Mouse (Mus musculus) embryo, embryonic 10.5 days (tissue): ENCODE measurements at regions not wholly inside any gene's neighbourhood (a gene's known extent, or its start where the extent isn't known, plus 50 kb on each side); places are given as distances from the start of the nearest gene placed in this dataset.

ENCODE experiments used
- DNase-seq: peaks from one replicate; pipeline ENCODE4 v3.0.0-alpha.2; 2015; ENCODE audit warnings: low spot score

- no peak for DNase-seq
Measured at GRCm38 (mm10) chr1:83509356-83509755, 101.4 kb upstream of the Sphkap start.

- no peak for DNase-seq
Measured at GRCm38 (mm10) chr1:83505386-83505785, 97.4 kb upstream of the Sphkap start.

- DNase-seq = no peak
Measured at GRCm38 (mm10) chr1:83496888-83497287, 88.9 kb upstream of the Sphkap start.

GRCm38 (mm10) chr1:83496380-83496779, 88.4 kb upstream of the Sphkap start:
- no peak for DNase-seq

GRCm38 (mm10) chr1:83495022-83495421, 87.0 kb upstream of the Sphkap start:
- no peak for DNase-seq

GRCm38 (mm10) chr1:83479111-83479510, 71.1 kb upstream of the Sphkap start:
- DNase-seq = no peak
